Mouse (Mus musculus) hindbrain, embryonic 16.5 days (tissue): ENCODE results near the gene Sdc3. TPM values are rescaled to one million over a fixed set of nuclear protein-coding genes. Genes with fewer than 3 reads are reported as not detected.

Experiments
- ATAC-seq: fragments of 200-750 bp; cut with Nextera tagmentation; 2 replicates; pipeline ENCODE4 v1.8.0; 2017; ENCODE audit warnings: moderate TSS enrichment, moderate library complexity
- H3K27ac ChIP-seq: fragments of 300-500 bp; sonication (generic); 2 replicates; pipeline ENCODE4 v1.5.1; 2014; ENCODE audit warnings: low read depth, mild to moderate bottlenecking, control low read depth, low read length, moderate library complexity
- H3K27me3 ChIP-seq: fragments of 300-500 bp; sonication (generic); replicated peaks from 2 replicates; pipeline ENCODE4 v1.6.1; 2014; ENCODE audit warnings: low read length; ENCODE audit not compliant: control insufficient read depth, insufficient read depth
- H3K36me3 ChIP-seq: fragments of 300-500 bp; sonication (generic); 2 replicates; pipeline ENCODE4 v1.6.1; 2014; ENCODE audit warnings: mild to moderate bottlenecking, low read length, moderate library complexity, mixed read lengths; ENCODE audit not compliant: control insufficient read depth, insufficient read depth
- H3K4me1 ChIP-seq: fragments of 300-500 bp; sonication (generic); 2 replicates; pipeline ENCODE4 v1.6.1; 2014; ENCODE audit warnings: low read depth, low read length; ENCODE audit not compliant: control insufficient read depth, insufficient read depth
- H3K4me2 ChIP-seq: fragments of 300-500 bp; sonication (generic); 2 replicates; pipeline ENCODE4 v1.6.1; 2014; ENCODE audit warnings: mild to moderate bottlenecking, low read length, control low read depth, moderate library complexity
- H3K4me3 ChIP-seq: fragments of 300-500 bp; sonication (generic); 2 replicates; pipeline ENCODE4 v1.5.1; 2014; ENCODE audit warnings: mild to moderate bottlenecking, low read length, control low read depth, moderate library complexity
- H3K9ac ChIP-seq: fragments of 300-500 bp; sonication (generic); 2 replicates; pipeline ENCODE4 v1.6.1; 2014; ENCODE audit warnings: low read depth, mild to moderate bottlenecking, control low read depth, low read length, moderate library complexity
- H3K9me3 ChIP-seq: fragments of 300-500 bp; sonication (generic); 2 replicates; pipeline ENCODE4 v1.6.1; 2014; ENCODE audit warnings: mild to moderate bottlenecking, low read length, moderate library complexity; ENCODE audit not compliant: control insufficient read depth
- WGBS: fragments of 180-500 bp; shearing (Covaris S2); extraction: QIAGEN DNeasy Blood & Tissue Kit; methylation state at CpG from one replicate; pipeline ENCODE4 v1.1.7; 2014; 5-methylcytosine and 5-hydroxymethylcytosine counted together
- polyA plus RNA-seq: library from polyadenylated mRNA; unstranded; fragments of >200 nt; fragmentation: Nextera tagmentation; extraction: Ambion mirVana; gene quantifications from 2 replicates; pipeline ENCODE4 v1.2.1, GENCODE M21; 2015

Sdc3 gene
- polyA plus RNA-seq, 1 experiment from 2014 or later, result 151 TPM

DNA sequence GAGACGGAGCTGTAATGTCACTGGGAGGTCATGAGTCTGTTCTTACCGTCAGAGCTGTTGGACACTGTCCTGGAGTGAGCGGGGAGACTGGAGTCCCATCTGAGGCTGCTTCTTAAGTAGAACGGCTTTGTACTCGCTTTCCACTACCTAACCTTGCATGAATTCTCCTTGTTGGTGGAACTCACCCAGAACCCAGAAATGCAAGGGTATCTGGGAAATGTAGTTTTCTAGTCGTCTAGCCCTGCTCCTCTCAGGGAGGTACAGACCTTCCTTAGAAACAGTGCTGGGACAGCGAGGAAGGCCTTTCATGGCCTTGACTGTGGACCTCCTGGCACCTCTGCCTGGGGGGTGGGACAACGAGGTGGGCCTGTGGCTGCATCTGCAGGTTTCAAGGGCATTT is 67.1 kb downstream of the Sdc3 start:
- no peak overlapping the region for H3K9ac ChIP-seq
- no peak overlapping the region for H3K4me2 ChIP-seq
- peaks cover 10% of the 10 kb centered on the region for H3K4me1 ChIP-seq
- no peak overlapping the region for H3K4me3 ChIP-seq
- no peaks in the 10 kb centered on the region for H3K9me3 ChIP-seq
- WGBS, result 65% methylated on average over 8 of the region's 8 CpGs
- H3K27me3 ChIP-seq, result no peaks in the 10 kb centered on the region
- no peak for ATAC-seq
- no peak overlapping the region for H3K27ac ChIP-seq
- no peaks in the 10 kb centered on the region for H3K36me3 ChIP-seq

- peaks cover 24% of the 10 kb centered on the region for H3K4me1 ChIP-seq
- peak overlapping the region; percentile 45 for H3K9ac ChIP-seq
- H3K27ac ChIP-seq, result peak overlapping the region; percentile 72
- H3K36me3 ChIP-seq, result no peaks in the 10 kb centered on the region
- 56% methylated on average over 15 of the region's 15 CpGs for WGBS
- H3K4me2 ChIP-seq, result peak overlapping the region; percentile 54
- H3K9me3 ChIP-seq, result no peaks in the 10 kb centered on the region
- ATAC-seq, result peak; percentile 68
- H3K27me3 ChIP-seq, result no peaks in the 10 kb centered on the region
- H3K4me3 ChIP-seq, result peak overlapping the region; percentile 21
Observed at GRCm38 (mm10) chr4:130860902-130861652, 68.7 kb downstream of the Sdc3 start.

GRCm38 (mm10) chr4:130861653-130862208 is 69.4 kb downstream of the Sdc3 start:
- no peaks in the 10 kb centered on the region for H3K36me3 ChIP-seq
- H3K27ac ChIP-seq, result peak overlapping the region; percentile 74
- peak overlapping the region; percentile 21 for H3K4me3 ChIP-seq
- peaks cover 31% of the 10 kb centered on the region for H3K4me1 ChIP-seq
- no peaks in the 10 kb centered on the region for H3K27me3 ChIP-seq
- peak overlapping the region; percentile 54 for H3K4me2 ChIP-seq
- WGBS, result under 1% methylated on average over 25 of the region's 30 CpGs
- ATAC-seq, result peak; percentile 94
- H3K9ac ChIP-seq, result peak overlapping the region; percentile 53
- H3K9me3 ChIP-seq, result no peaks in the 10 kb centered on the region

GRCm38 (mm10) chr4:130862538-130862937 is 70.2 kb downstream of the Sdc3 start:
- no peak for ATAC-seq
- no peaks in the 10 kb centered on the region for H3K36me3 ChIP-seq
- H3K9ac ChIP-seq, result no peak overlapping the region; the same call in 1 of the 2 replicates
- WGBS, result 85% methylated on average over 5 of the region's 5 CpGs
- no peak overlapping the region for H3K4me3 ChIP-seq
- peak overlapping the region; percentile 74; the same call in 1 of the 2 replicates for H3K27ac ChIP-seq
- no peaks in the 10 kb centered on the region for H3K27me3 ChIP-seq
- no peaks in the 10 kb centered on the region for H3K9me3 ChIP-seq
- no peak overlapping the region for H3K4me2 ChIP-seq
- H3K4me1 ChIP-seq, result peaks cover 34% of the 10 kb centered on the region

- no peaks in the 10 kb centered on the region; the same call in 1 of the 2 replicates for H3K27me3 ChIP-seq
- no peaks in the 10 kb centered on the region for H3K36me3 ChIP-seq
- ATAC-seq, result peak; percentile 9
- WGBS, result 3% methylated on average over 6 of the region's 9 CpGs
- H3K4me1 ChIP-seq, result peaks cover 34% of the 10 kb centered on the region
- H3K9me3 ChIP-seq, result no peaks in the 10 kb centered on the region
- no peak overlapping the region for H3K4me3 ChIP-seq
- H3K4me2 ChIP-seq, result no peak overlapping the region; the same call in 1 of the 2 replicates
- peak overlapping the region; percentile 86 for H3K27ac ChIP-seq
- H3K9ac ChIP-seq, result no peak overlapping the region
Observed at GRCm38 (mm10) chr4:130865460-130865859, 73.1 kb downstream of the Sdc3 start.

- H3K4me1 ChIP-seq, result peaks cover 34% of the 10 kb centered on the region
Observed at GRCm38 (mm10) chr4:130865901-130866371, 73.6 kb downstream of the Sdc3 start.

DNA sequence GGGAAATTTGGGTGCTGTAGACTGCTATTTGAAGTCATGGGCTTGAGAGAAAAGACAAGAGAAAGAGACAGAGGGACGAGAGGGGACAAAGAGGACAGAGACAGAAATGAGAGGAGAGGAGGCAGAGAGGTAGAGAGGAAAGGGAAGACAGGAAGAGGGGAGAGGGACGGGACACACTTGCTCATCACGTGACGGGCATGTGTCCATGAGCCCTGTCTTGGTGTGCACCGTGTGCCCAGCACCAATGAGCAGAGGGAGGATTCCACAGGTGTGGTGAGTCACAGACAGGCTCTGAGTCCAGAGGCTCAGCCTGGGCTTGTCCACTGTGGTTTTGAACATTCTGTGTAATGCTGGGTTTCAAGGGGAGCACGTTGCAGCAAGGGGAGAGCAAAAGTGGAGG is 75.6 kb downstream of the Sdc3 start:
- H3K9ac ChIP-seq, result no peak overlapping the region
- no peak for ATAC-seq
- H3K4me3 ChIP-seq, result no peak overlapping the region
- no peaks in the 10 kb centered on the region for H3K36me3 ChIP-seq
- no peak overlapping the region for H3K27ac ChIP-seq
- no peaks in the 10 kb centered on the region; the same call in 1 of the 2 replicates for H3K27me3 ChIP-seq
- H3K9me3 ChIP-seq, result no peaks in the 10 kb centered on the region
- no peak overlapping the region for H3K4me2 ChIP-seq
- H3K4me1 ChIP-seq, result peaks cover 30% of the 10 kb centered on the region
- 78% methylated on average over 6 of the region's 6 CpGs for WGBS

More at GRCm38 (mm10) chr4:130865901-130866371, 73.6 kb downstream of the Sdc3 start:
- H3K4me3 ChIP-seq, result no peak overlapping the region
- H3K27me3 ChIP-seq, result no peaks in the 10 kb centered on the region; the same call in 1 of the 2 replicates
- H3K9me3 ChIP-seq, result no peaks in the 10 kb centered on the region
- H3K27ac ChIP-seq, result peak overlapping the region; percentile 86
- H3K36me3 ChIP-seq, result no peaks in the 10 kb centered on the region
- ATAC-seq, result peak; percentile 28
- WGBS, result 8% methylated on average over 6 of the region's 8 CpGs
- H3K9ac ChIP-seq, result no peak overlapping the region
- H3K4me2 ChIP-seq, result no peak overlapping the region

GRCm38 (mm10) chr4:130868803-130869202 is 76.5 kb downstream of the Sdc3 start:
- Histone ChIP-seq H3K9me3 (no peaks in the 10 kb centered on the region), H3K4me1 (peaks cover 30% of the 10 kb centered on the region), H3K9ac (no peak overlapping the region), H3K27ac (no peak overlapping the region), H3K4me3 (no peak overlapping the region), H3K4me2 (no peak overlapping the region), H3K36me3 (no peaks in the 10 kb centered on the region), H3K27me3 (no peaks in the 10 kb centered on the region; the same call in 1 of the 2 replicates)
- no peak for ATAC-seq
- WGBS, result 50% methylated on average over 5 of the region's 5 CpGs

DNA sequence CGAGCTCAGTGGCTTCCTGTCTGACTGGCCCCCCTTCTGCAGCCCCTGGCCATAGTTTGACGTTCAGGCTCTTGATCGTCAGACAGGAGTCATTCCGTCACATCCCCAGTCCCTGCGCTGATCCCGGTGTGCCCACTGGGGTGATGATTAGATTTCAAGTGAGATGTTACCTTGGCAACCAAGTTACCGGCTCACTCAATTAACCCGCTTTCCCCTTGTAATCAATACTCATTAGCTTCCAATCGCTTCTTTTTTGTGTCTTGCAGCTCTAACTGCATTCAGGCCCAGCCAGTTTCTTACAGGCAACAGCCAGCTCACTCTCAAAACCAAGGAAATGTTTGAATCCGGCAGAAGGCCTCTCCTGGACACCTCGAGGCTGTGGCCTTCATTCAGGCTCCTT is 80.1 kb downstream of the Sdc3 start:
- H3K36me3 ChIP-seq, result no peaks in the 10 kb centered on the region
- H3K4me1 ChIP-seq, result peaks cover 17% of the 10 kb centered on the region
- no peaks in the 10 kb centered on the region for H3K9me3 ChIP-seq
- H3K4me2 ChIP-seq, result no peak overlapping the region
- WGBS, result 22% methylated on average over 11 of the region's 11 CpGs
- ATAC-seq, result 0 out of 2 replicates have a peak, but pooled peaks have one; percentile 31
- H3K4me3 ChIP-seq, result no peak overlapping the region
- H3K27ac ChIP-seq, result peak overlapping the region; percentile 3; the same call in 1 of the 2 replicates
- no peak overlapping the region for H3K9ac ChIP-seq
- no peaks in the 10 kb centered on the region; the same call in none of the 2 replicates for H3K27me3 ChIP-seq
